Mouse (Mus musculus) heart, adult 2 months (tissue): ENCODE measurements at regions not wholly inside any gene's neighbourhood (a gene's known extent, or its start where the extent isn't known, plus 50 kb on each side); places are given as distances from the start of the nearest gene placed in this dataset.

Source experiments
- CTCF ChIP-seq: fragments of 200-600 bp; IDR thresholded peaks from 2 replicates; pipeline ENCODE4 v1.8.1; 2022; ENCODE audit warnings: antibody characterized with exemption, mild to moderate bottlenecking, moderate library complexity
- EP300 ChIP-seq: fragments of 200-500 bp; IDR thresholded peaks from 2 replicates; pipeline ENCODE4 v1.6.1; 2011; ENCODE audit warnings: low read depth, low read length, control low read depth; ENCODE audit not compliant: insufficient read depth

- TF ChIP-seq EP300 (no peak), CTCF (peak; percentile 80)
These were observed 52.9 kb upstream of the Ica1 start for GRCm38 (mm10) chr6:8831204-8831603.
